Mouse (Mus musculus) central nervous system, embryonic 14 days (tissue): Measurements from ENCODE around the gene H2bfm. TPM values are rescaled to one million over a fixed set of nuclear protein-coding genes. Genes with fewer than 3 reads are reported as not detected.

Experiments
- polyA plus RNA-seq: library from polyadenylated mRNA; depleted of rRNA; stranded (reverse); fragments of >200 nt; gene quantifications from 2 replicates; pipeline ENCODE4 v1.2.3, GENCODE M21; 2012; rRNA removed

Gene H2bfm
- polyA plus RNA-seq: not detected in 2 replicates

DNA sequence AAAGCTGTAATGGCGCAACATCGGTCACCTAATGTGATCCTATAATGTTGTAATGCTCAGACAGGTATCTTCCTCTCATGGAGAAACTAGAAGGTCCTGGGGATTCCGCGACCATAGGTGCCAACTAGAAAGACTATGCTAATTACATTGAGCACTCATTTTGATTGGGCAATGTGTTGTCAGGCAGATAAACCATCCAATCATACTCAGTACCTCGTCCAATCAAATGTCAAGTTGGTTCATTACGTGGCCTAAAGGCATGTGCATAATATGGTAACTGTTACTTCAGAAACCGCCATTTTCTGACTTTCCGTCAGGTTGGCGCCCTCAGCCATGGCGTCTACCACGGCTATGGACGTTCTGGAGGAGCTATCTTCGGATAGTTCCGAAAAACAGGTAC, at the start of gene H2bfm:
H2bfm (plus strand) TSS at position 295 of the 400 bp plus-strand sequence.

GRCm38 (mm10) chrX:136975397-136975796, 48.3 kb downstream of the H2bfm start, which contains the start of gene Tmsb15b2:
Gene Tmsb15b2, minus strand, starts transcription at chrX:136975497.

GRCm38 (mm10) chrX:136976424-136977084, 49.4 kb downstream of the H2bfm start, which contains the start of the genes Tmsb15l and Tmsb15b1:
Gene Tmsb15l, minus strand, starts transcription at chrX:136976869.
Gene Tmsb15b1, minus strand, starts transcription at chrX:136976874.

Other genes starting within 250 kb of the H2bfm start
- 10.7 and 11.6 TPM in 2 replicates for gene Tceal1, start 219.3 kb upstream of the H2bfm start, polyA plus RNA-seq
- gene Morf4l2, start 183.6 kb upstream of the H2bfm start, polyA plus RNA-seq: 452 and 468 TPM in 2 replicates
- not detected in 2 replicates for gene Glra4, start 147.2 kb upstream of the H2bfm start, polyA plus RNA-seq
- 16.0 and 19.4 TPM in 2 replicates for gene Plp1, start 104.7 kb upstream of the H2bfm start, polyA plus RNA-seq
- 7.2 and 8.0 TPM in 2 replicates for gene Rab9b, start 58.6 kb upstream of the H2bfm start, polyA plus RNA-seq
- gene Tmsb15b2, start 48.2 kb downstream of the H2bfm start, polyA plus RNA-seq: 40.0 and 54.8 TPM in 2 replicates
- gene Tmsb15l, start 49.5 kb downstream of the H2bfm start, polyA plus RNA-seq: 10.6 and 12.3 TPM in 2 replicates
- 20.0 and 21.8 TPM in 2 replicates for gene Tmsb15b1, start 49.5 kb downstream of the H2bfm start, polyA plus RNA-seq
- 138 and 147 TPM in 2 replicates for gene Zcchc18, start 65.8 kb downstream of the H2bfm start, polyA plus RNA-seq
- 17.1 and 18.9 TPM in 2 replicates for gene Slc25a53, start 111.0 kb downstream of the H2bfm start, polyA plus RNA-seq
- 2.8 and 2.9 TPM in 2 replicates for gene Fam199x, start 122.3 kb downstream of the H2bfm start, polyA plus RNA-seq
- not detected in 2 replicates for gene Esx1, start 194.8 kb downstream of the H2bfm start, polyA plus RNA-seq